Mouse (Mus musculus) MEL (cell line): ENCODE data around the gene Slc25a47. TPM values are rescaled to one million over a fixed set of nuclear protein-coding genes. Genes with fewer than 3 reads are reported as not detected.

Experiments
- DNase-seq: peaks from one replicate; pipeline ENCODE4 v3.0.0; 2011; ENCODE audit warnings: low read depth, low spot score
- H3K27ac ChIP-seq: 2 replicates; pipeline ENCODE4 v1.5.1; 2012; ENCODE audit warnings: low read depth, mild to moderate bottlenecking, control low read depth, low read length, moderate library complexity; ENCODE audit not compliant: control insufficient read depth
- H3K27me3 ChIP-seq, 2 experiments: fragments of 150-350 bp in 1 of 2; sonication (generic) in 1 of 2; 2 replicates each; pipeline ENCODE4 v1.6.1; 2012; ENCODE audit warnings: low read length in 2 of 2, mild to moderate bottlenecking in 2 of 2, improper control_type of control experiment in 1 of 2, moderate library complexity in 1 of 2; ENCODE audit not compliant: insufficient read depth in 2 of 2, control insufficient read depth in 1 of 2
- H3K36me3 ChIP-seq, 2 experiments: 2 replicates each; pipeline ENCODE4 v1.6.1; 2012 to 2014; ENCODE audit warnings: low read length in 2 of 2, improper control_type of control experiment in 1 of 2, inconsistent platforms in 1 of 2, mild to moderate bottlenecking in 1 of 2; ENCODE audit not compliant: insufficient read depth in 2 of 2, control insufficient read depth in 1 of 2
- H3K4me1 ChIP-seq, 2 experiments: fragments of 150-350 bp in 1 of 2; sonication (generic) in 1 of 2; 2 replicates each; pipeline ENCODE4 v1.6.1; 2012; ENCODE audit warnings: low read length in 2 of 2, improper control_type of control experiment in 1 of 2, mild to moderate bottlenecking in 1 of 2; ENCODE audit not compliant: insufficient read depth in 2 of 2, control insufficient read depth in 1 of 2
- H3K4me3 ChIP-seq, 2 experiments: fragments of 150-350 bp in 1 of 2; sonication (generic) in 1 of 2; 2 replicates each; pipeline ENCODE4 v1.5.1; 2012; ENCODE audit warnings: low read depth in 2 of 2, low read length in 2 of 2, mild to moderate bottlenecking in 2 of 2, moderate library complexity in 2 of 2, control low read depth in 1 of 2, improper control_type of control experiment in 1 of 2; ENCODE audit not compliant: control insufficient read depth in 1 of 2, insufficient read depth in 1 of 2
- H3K79me2 ChIP-seq: 2 replicates; pipeline ENCODE4 v1.6.1; 2012; ENCODE audit warnings: mild to moderate bottlenecking, low read length, moderate library complexity; ENCODE audit not compliant: control insufficient read depth, poor library complexity, insufficient read depth
- H3K9ac ChIP-seq: 2 replicates; pipeline ENCODE4 v1.6.1; 2012; ENCODE audit warnings: low read depth, mild to moderate bottlenecking, control low read depth, low read length, moderate library complexity; ENCODE audit not compliant: control insufficient read depth, poor library complexity, severe bottlenecking
- H3K9me3 ChIP-seq: fragments of 150-350 bp; sonication (generic); replicated peaks from 2 replicates; pipeline ENCODE4 v1.6.1; 2012; ENCODE audit warnings: mild to moderate bottlenecking, low read length, improper control_type of control experiment, moderate library complexity; ENCODE audit not compliant: insufficient read depth
- CHD1 ChIP-seq: IDR thresholded peaks from 2 replicates; pipeline ENCODE4 v1.6.1; 2012; ENCODE audit warnings: low read depth, mild to moderate bottlenecking, inconsistent platforms, low read length, improper control_type of control experiment
- ETS1 ChIP-seq: IDR thresholded peaks from 2 replicates; pipeline ENCODE4 v1.6.1; 2012; ENCODE audit warnings: low read depth, mild to moderate bottlenecking, inconsistent platforms, low read length, improper control_type of control experiment, moderate library complexity
- GABPA ChIP-seq: IDR thresholded peaks from 2 replicates; pipeline ENCODE4 v1.6.1; 2012; ENCODE audit warnings: low read depth, mild to moderate bottlenecking, inconsistent platforms, low read length, improper control_type of control experiment, moderate library complexity
- HCFC1 ChIP-seq: IDR thresholded peaks from 2 replicates; pipeline ENCODE4 v1.6.1; 2012; ENCODE audit warnings: low read depth, mild to moderate bottlenecking, inconsistent platforms, low read length, improper control_type of control experiment, moderate library complexity
- KAT2A ChIP-seq: conservative IDR thresholded peaks from 2 replicates; pipeline ENCODE4 v1.6.1; 2012; ENCODE audit warnings: low read depth, low read length, improper control_type of control experiment, inconsistent platforms
- MAZ ChIP-seq: IDR thresholded peaks from 2 replicates; pipeline ENCODE4 v1.6.1; 2012; ENCODE audit warnings: low read depth, mild to moderate bottlenecking, inconsistent platforms, low read length, improper control_type of control experiment
- MEF2A ChIP-seq: IDR thresholded peaks from 2 replicates; pipeline ENCODE4 v1.6.1; 2014; ENCODE audit warnings: low read depth, mild to moderate bottlenecking, inconsistent platforms, low read length, improper control_type of control experiment; ENCODE audit not compliant: poor library complexity, insufficient replicate concordance, severe bottlenecking; ENCODE audit errors: extremely low read depth
- NRF1 ChIP-seq: IDR thresholded peaks from 2 replicates; pipeline ENCODE4 v1.6.1; 2014; ENCODE audit warnings: low read depth, mild to moderate bottlenecking, inconsistent platforms, low read length, improper control_type of control experiment, moderate library complexity; ENCODE audit not compliant: poor library complexity, insufficient read depth, severe bottlenecking
- POLR2A ChIP-seq, 2 experiments: IDR thresholded peaks; 2 replicates each; pipeline ENCODE4 v1.6.1; 2011 to 2012; ENCODE audit warnings: low read length in 2 of 2, mild to moderate bottlenecking in 2 of 2, control low read depth in 1 of 2, improper control_type of control experiment in 1 of 2, low read depth in 1 of 2, moderate library complexity in 1 of 2; ENCODE audit not compliant: control insufficient read depth in 1 of 2, insufficient read depth in 1 of 2, poor library complexity in 1 of 2
- POLR2AphosphoS2 ChIP-seq: IDR thresholded peaks from 2 replicates; pipeline ENCODE4 v1.6.1; 2011; ENCODE audit warnings: low read length, improper control_type of control experiment
- POLR2AphosphoS5 ChIP-seq: IDR thresholded peaks from 2 replicates; pipeline ENCODE4 v1.6.1; 2012; ENCODE audit warnings: low read depth, borderline replicate concordance, mild to moderate bottlenecking, inconsistent platforms, low read length, moderate library complexity, mixed read lengths
- SIN3A ChIP-seq: IDR thresholded peaks from 2 replicates; pipeline ENCODE4 v1.6.1; 2012; ENCODE audit warnings: low read length, improper control_type of control experiment, inconsistent platforms
- TAL1 ChIP-seq: IDR thresholded peaks from 2 replicates; pipeline ENCODE4 v1.6.1; 2012; ENCODE audit warnings: mild to moderate bottlenecking, inconsistent platforms, low read length, moderate library complexity, mixed read lengths
- USF2 ChIP-seq, 2 experiments: IDR thresholded peaks; 2 replicates each; pipeline ENCODE4 v1.6.1; 2011 to 2012; ENCODE audit warnings: improper control_type of control experiment in 2 of 2, low read length in 2 of 2, borderline replicate concordance in 1 of 2, inconsistent platforms in 1 of 2, low read depth in 1 of 2, mild to moderate bottlenecking in 1 of 2; ENCODE audit not compliant: insufficient read depth in 1 of 2
- ZC3H11A ChIP-seq: IDR thresholded peaks from 2 replicates; pipeline ENCODE4 v1.6.1; 2012; ENCODE audit warnings: low read depth, mild to moderate bottlenecking, inconsistent platforms, low read length, improper control_type of control experiment
- ZNF384 ChIP-seq: IDR thresholded peaks from 2 replicates; pipeline ENCODE4 v1.6.1; 2012; ENCODE audit warnings: low read depth, mild to moderate bottlenecking, inconsistent platforms, low read length, improper control_type of control experiment
- polyA plus RNA-seq, 2 experiments: library from polyadenylated mRNA; stranded (reverse) in 1 of 2; unstranded in 1 of 2; fragments of >175 nt in 1 of 2; fragments of >200 nt in 1 of 2; gene quantifications; 2 replicates each; pipeline versions ENCODE4 v1.2.1 to v1.2.4; 2012; ENCODE audit warnings: low replicate concordance in 2 of 2, low read depth in 1 of 2; ENCODE audit not compliant: insufficient read length in 2 of 2, insufficient read depth in 1 of 2, missing spikeins in 1 of 2
- total RNA-seq: library from RNA; depleted of rRNA; stranded (reverse); fragments of 300-350 nt; gene quantifications from 2 replicates; pipeline ENCODE4 v1.2.3, GENCODE M21; 2012

The Slc25a47 gene
- total and polyA plus RNA-seq, 3 experiments: 15.6 to 17.9 TPM; not detected in 1

- TF ChIP-seq ETS1 (no peak), HCFC1 (no peak), MEF2A (no peak), NRF1 (no peak), POLR2A (IDR thresholded peaks at IDR 0.05; ENCODE audit: control insufficient read depth in 1 of 2, insufficient read depth in 1 of 2, low read depth in 1 of 2, low read length in 2 of 2, poor library complexity in 1 of 2) (no peak), POLR2AphosphoS5 (no peak), MAZ (no peak), KAT2A (no peak), ZNF384 (no peak), TAL1 (no peak)
- Histone ChIP-seq H3K9ac (no peak overlapping the region), H3K79me2 (no peaks in the 10 kb centered on the region), H3K27me3 (no peaks in the 10 kb centered on the region), H3K27ac (no peak overlapping the region), H3K4me3 (no peak overlapping the region), H3K4me1 (no peaks in the 10 kb centered on the region), H3K9me3 (no peaks in the 10 kb centered on the region), H3K36me3 (no peaks in the 10 kb centered on the region)
- no peak for DNase-seq
These were observed 8.2 kb upstream of the Slc25a47 start for GRCm38 (mm10) chr12:108827641-108828040.

GRCm38 (mm10) chr12:108829636-108830035 is 6.2 kb upstream of the Slc25a47 start:
- H3K9ac ChIP-seq: no peak overlapping the region
- no peaks in the 10 kb centered on the region for H3K4me1 ChIP-seq
- no peak for DNase-seq
- H3K9me3 ChIP-seq: no peaks in the 10 kb centered on the region
- H3K27me3 ChIP-seq: no peaks in the 10 kb centered on the region
- TF ChIP-seq USF2 (IDR thresholded peaks at IDR 0.05; ENCODE audit: borderline replicate concordance in 1 of 2, insufficient read depth in 1 of 2, low read depth in 1 of 2, low read length in 2 of 2): no peak
- TF ChIP-seq POLR2AphosphoS2: no peak
- TF ChIP-seq SIN3A: no peak
- TF ChIP-seq POLR2AphosphoS5: no peak
- TF ChIP-seq ZC3H11A: no peak
- no peak for TF ChIP-seq GABPA
- TF ChIP-seq KAT2A: no peak
- TF ChIP-seq POLR2A (IDR thresholded peaks at IDR 0.05; ENCODE audit: control insufficient read depth in 1 of 2, insufficient read depth in 1 of 2, low read depth in 1 of 2, low read length in 2 of 2, poor library complexity in 1 of 2): no peak
- no peak for TF ChIP-seq CHD1
- H3K36me3 ChIP-seq: no peaks in the 10 kb centered on the region
- H3K4me3 ChIP-seq: no peak overlapping the region
- no peaks in the 10 kb centered on the region for H3K79me2 ChIP-seq
- H3K27ac ChIP-seq: no peak overlapping the region
